Mouse (Mus musculus) testis, adult 2 months (tissue): ENCODE measurements around the gene Slco3a1. TPM values are rescaled to one million over a fixed set of nuclear protein-coding genes. Genes with fewer than 3 reads are reported as not detected.
A peak's percentile ranks its signal among the peaks of the same experiment; 100 is the strongest.

Experiments
- H3K27ac ChIP-seq: fragments of 200-500 bp; 2 replicates; pipeline ENCODE4 v1.5.1; 2012; ENCODE audit warnings: low read depth, low read length; ENCODE audit not compliant: control insufficient read depth, insufficient read depth
- H3K27me3 ChIP-seq: fragments of 200-500 bp; 2 replicates; pipeline ENCODE4 v1.6.1; 2012; ENCODE audit warnings: mild to moderate bottlenecking, low read length, moderate library complexity; ENCODE audit not compliant: control insufficient read depth, insufficient read depth
- H3K36me3 ChIP-seq: fragments of 200-500 bp; 2 replicates; pipeline ENCODE4 v1.6.1; 2012; ENCODE audit warnings: mild to moderate bottlenecking, low read length; ENCODE audit not compliant: control insufficient read depth, insufficient read depth
- H3K4me1 ChIP-seq: fragments of 200-500 bp; 2 replicates; pipeline ENCODE4 v1.6.1; 2012; ENCODE audit warnings: low read length; ENCODE audit not compliant: control insufficient read depth, insufficient read depth
- H3K4me3 ChIP-seq: fragments of 200-500 bp; 2 replicates; pipeline ENCODE4 v1.5.1; 2012; ENCODE audit warnings: low read depth, mild to moderate bottlenecking, low read length, moderate library complexity, mixed read lengths; ENCODE audit not compliant: control insufficient read depth
- CTCF ChIP-seq: fragments of 200-500 bp; IDR thresholded peaks from 2 replicates; pipeline ENCODE4 v1.5.1; 2012; ENCODE audit warnings: low read depth, mild to moderate bottlenecking, inconsistent platforms, low read length, moderate library complexity; ENCODE audit not compliant: control insufficient read depth, insufficient read depth, insufficient replicate concordance
- POLR2A ChIP-seq: fragments of 200-500 bp; IDR thresholded peaks from 2 replicates; pipeline ENCODE4 v1.6.1; 2012; ENCODE audit warnings: low read depth, mild to moderate bottlenecking, inconsistent platforms, low read length, moderate library complexity; ENCODE audit not compliant: control insufficient read depth
- polyA plus RNA-seq: library from polyadenylated mRNA; depleted of rRNA; stranded (reverse); fragments of >200 nt; gene quantifications from 2 replicates; pipeline ENCODE4 v1.2.3, GENCODE M21; 2012

Slco3a1 gene
- polyA plus RNA-seq, 1 experiment: 67.7 TPM

DNA sequence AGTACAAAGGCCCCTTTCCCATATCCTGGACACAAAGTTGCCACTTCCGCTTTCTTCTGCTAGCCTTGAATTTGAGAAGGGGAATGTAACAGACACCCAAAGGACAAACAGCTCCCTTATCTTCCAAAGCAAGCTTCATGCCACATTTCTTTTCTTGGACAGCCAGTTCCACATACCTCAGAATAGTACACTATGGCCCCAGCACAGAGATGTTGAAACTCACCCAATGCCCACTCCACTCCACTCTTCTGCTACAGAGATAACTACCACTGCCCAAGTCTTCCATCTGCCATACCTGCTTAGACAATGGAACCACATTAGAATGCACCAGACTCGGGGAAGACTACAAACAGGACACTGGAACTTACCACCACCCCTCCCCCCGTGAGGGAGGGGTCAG is 131.3 kb downstream of the Slco3a1 start:
- Histone ChIP-seq H3K27me3 (no peaks in the 10 kb centered on the region), H3K4me1 (peaks cover 4% of the 10 kb centered on the region), H3K27ac (peak overlapping the region; percentile 46), H3K4me3 (no peak overlapping the region), H3K36me3 (no peaks in the 10 kb centered on the region)
- TF ChIP-seq POLR2A: no peak
- TF ChIP-seq CTCF: no peak

DNA sequence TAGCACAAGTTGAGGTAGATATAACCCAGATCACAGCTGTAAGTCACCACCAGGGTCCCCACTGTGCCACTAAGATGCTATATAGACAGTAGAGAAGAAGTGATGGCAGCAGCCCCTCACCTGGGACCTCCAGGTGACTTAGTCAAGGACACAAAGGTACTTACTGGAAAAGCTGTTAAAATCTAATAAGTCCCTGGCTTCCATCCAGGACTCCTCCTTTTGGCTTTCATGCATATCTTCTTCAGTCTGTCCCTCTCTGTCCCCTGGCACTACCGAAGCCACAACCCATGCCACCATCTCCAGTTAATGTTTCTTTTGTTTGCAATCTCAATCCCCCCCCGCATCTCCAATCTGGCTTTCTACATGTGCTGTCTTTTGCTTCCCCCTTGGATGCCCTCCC is 131.8 kb downstream of the Slco3a1 start:
- no peak for TF ChIP-seq CTCF
- no peak for TF ChIP-seq POLR2A
- Histone ChIP-seq H3K4me1 (peaks cover 4% of the 10 kb centered on the region), H3K27ac (peak overlapping the region; percentile 46; the same call in 1 of the 2 replicates), H3K36me3 (no peaks in the 10 kb centered on the region), H3K4me3 (no peak overlapping the region), H3K27me3 (no peaks in the 10 kb centered on the region)

DNA sequence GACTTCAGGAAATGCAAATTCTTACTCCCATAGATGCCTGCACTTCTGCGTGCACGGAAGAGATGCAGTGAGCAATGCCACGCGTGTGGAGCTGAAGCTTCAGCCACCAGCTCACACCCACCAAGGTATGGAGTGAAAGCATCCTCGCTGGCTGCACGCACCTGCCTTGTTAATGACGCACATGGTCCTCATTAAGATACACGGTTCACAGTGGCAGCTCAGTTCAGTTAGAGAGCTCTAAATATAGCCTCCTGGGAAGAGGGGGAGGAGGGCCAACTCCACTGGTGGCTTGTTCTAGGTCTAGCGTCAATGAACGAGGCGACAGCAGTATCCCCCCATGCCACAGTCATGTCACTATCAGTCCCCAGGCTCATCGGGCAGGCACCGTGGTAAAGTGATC is 132.6 kb downstream of the Slco3a1 start:
- Histone ChIP-seq H3K36me3 (no peaks in the 10 kb centered on the region), H3K4me3 (no peak overlapping the region), H3K4me1 (peaks cover 4% of the 10 kb centered on the region), H3K27ac (no peak overlapping the region), H3K27me3 (no peaks in the 10 kb centered on the region)
- TF ChIP-seq POLR2A: no peak
- no peak for TF ChIP-seq CTCF

DNA sequence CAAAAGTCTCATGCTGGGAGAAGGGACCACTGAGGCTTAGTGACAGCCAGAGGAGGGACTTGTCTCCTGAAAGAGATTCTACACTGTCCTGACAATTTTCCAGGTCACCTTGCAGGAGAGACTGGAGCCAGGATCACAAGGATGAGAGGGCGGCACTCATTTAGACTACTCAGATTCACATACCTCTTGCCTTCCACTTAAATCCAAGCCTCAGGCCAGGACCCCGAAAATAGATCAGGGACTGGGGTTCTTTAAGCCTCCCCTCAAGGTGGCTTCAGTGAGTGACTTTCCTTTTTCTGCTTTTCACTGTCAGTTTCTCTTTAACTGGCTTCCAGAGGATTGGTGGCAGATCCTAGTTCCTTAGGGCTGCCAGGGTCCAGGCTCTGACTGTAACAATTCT is 133.0 kb downstream of the Slco3a1 start:
- Histone ChIP-seq H3K4me1 (peaks cover 4% of the 10 kb centered on the region), H3K27ac (no peak overlapping the region), H3K36me3 (no peaks in the 10 kb centered on the region), H3K4me3 (no peak overlapping the region), H3K27me3 (no peaks in the 10 kb centered on the region)
- no peak for TF ChIP-seq POLR2A
- no peak for TF ChIP-seq CTCF

DNA sequence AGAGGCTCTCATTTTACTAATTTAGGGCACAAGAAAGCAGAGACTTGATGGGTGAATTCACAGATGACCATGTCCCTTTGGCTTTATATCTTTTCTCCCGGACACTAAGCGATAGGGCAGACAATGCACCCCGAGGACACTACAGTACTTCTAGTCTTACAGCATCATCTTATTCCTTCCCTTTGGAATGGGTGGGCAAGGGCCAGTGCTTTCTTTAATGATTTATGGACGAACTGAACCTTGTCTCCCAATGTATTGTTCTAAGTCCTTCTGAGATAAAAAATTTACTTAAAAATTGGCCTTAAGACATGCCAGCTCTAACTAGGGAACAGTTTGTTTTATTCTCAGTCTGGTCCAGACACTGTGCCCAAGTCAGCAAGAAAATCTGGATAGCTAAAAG is 134.9 kb downstream of the Slco3a1 start:
- Histone ChIP-seq H3K27me3 (no peaks in the 10 kb centered on the region), H3K4me3 (no peak overlapping the region), H3K4me1 (peaks cover 4% of the 10 kb centered on the region), H3K36me3 (no peaks in the 10 kb centered on the region), H3K27ac (no peak overlapping the region)
- TF ChIP-seq POLR2A: no peak
- TF ChIP-seq CTCF: no peak

DNA sequence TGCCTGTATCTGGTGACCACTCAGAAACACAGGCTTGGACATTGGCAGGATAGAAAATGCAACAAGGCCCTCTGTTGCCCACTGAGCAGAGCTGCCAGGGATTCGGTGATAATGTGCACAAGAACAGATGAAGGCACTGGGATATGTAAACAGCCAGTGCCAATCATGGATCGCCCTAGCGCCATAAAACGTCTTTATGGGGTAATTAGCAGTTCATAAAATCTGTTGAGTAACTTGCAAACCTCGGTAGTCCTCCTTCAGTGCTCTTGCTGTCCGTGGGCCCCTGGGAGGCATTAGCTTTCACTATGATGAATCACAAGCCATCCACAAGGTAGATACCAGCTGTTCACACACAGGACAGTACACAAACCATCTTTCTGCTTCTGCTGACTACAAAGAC is 137.6 kb downstream of the Slco3a1 start:
- Histone ChIP-seq H3K27me3 (no peaks in the 10 kb centered on the region), H3K4me1 (no peaks in the 10 kb centered on the region; the same call in 1 of the 2 replicates), H3K36me3 (no peaks in the 10 kb centered on the region), H3K27ac (no peak overlapping the region), H3K4me3 (no peak overlapping the region)
- TF ChIP-seq CTCF: no peak
- TF ChIP-seq POLR2A: no peak

DNA sequence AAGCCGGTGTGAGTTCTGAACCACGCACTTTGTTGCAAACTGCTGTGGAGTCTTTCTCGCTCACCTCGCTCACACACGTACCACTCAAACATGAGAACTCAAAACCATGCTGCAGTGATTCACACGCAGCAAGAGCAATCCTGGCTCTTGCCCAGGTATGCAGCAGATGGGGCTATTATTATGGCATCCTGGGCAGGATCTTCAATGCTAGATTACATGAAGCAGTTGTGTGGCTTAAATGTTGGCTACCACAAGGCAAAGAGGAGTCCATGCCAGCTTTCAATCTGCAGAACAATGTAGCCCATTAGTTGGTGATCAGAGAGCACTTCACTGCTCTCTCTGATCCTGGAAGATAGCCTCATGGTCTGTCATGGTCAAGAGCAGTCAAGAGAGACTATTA is 139.3 kb downstream of the Slco3a1 start:
- Histone ChIP-seq H3K4me3 (no peak overlapping the region), H3K27ac (no peak overlapping the region), H3K4me1 (no peaks in the 10 kb centered on the region), H3K27me3 (no peaks in the 10 kb centered on the region), H3K36me3 (no peaks in the 10 kb centered on the region)
- TF ChIP-seq POLR2A: no peak
- TF ChIP-seq CTCF: no peak
